Mouse (Mus musculus): ENCODE results near the gene P4ha1.

DNA sequence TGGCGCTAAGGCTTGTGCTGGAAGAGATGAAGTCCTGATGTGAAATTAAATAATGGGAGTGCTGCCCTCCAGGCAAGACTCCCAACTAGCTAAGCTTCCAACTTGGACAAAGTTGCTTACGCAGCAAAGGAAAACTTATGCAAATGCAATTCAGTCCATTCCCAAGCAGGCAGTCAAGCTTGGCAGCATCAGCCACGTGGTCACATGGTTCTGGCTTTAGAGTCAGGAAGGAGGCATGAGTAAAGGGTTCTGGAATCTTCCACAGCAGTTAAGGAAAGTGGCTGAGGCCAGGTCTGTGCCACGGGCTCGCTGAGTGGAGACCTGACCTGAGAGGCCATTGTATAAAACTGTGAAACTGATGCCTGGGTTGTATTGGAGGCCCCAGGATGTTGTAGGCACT lies 37.6 kb upstream of the P4ha1 start:
- TF ChIP-seq CTCF (IDR thresholded peaks at IDR 0.05; ENCODE audit: low read depth) (no peak), EP300 (optimal IDR thresholded peaks at IDR 0.05) (no peak)

All from stomach, postnatal 0 days (tissue).